Mouse (Mus musculus): ENCODE measurements around the gene Dgcr8. TPM values are rescaled to one million over a fixed set of nuclear protein-coding genes. Genes with fewer than 3 reads are reported as not detected.

Dgcr8 gene
- polyA plus RNA-seq, 1 experiment from 2014 or later = 36.3 TPM

DNA sequence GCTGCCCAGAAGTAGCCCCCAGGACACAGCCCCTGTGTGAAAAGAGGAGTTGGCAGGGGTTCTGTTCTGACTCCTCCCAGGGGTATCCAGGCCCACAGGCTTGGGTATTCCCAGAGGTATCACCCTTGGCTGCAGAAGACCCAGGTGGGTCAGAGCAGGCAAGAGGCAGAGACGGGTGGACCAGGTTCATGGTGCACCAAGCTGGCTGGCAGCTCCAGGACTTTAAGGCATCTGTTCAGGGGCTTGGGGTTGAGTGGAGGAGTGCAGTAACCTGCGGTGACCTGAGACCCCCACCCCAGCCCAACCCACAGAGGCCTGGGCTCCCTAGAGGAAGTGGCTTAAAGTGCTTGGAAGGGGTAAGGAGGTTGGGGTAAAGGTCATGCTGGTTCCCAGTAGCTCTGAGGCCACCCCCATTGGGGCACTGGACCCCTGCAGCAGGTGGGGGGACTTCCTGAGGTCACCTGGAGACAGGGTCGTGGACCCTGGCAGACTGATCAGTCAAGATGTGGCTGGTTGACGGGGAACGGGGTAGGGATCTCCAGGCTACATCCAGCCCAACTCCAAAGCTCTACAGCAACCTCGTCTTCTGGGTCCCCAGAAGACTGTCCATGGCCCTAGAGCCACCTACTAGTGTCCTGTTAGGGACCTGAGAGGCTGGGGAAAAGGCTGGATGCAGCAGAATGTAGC is 68.0 kb downstream of the Dgcr8 start:
- no peak for ATAC-seq (ENCODE audit: low FRiP score)

GRCm38 (mm10) chr16:18220001-18220400 is 69.0 kb downstream of the Dgcr8 start:
- Histone ChIP-seq H3K36me3 (ENCODE audit: control insufficient read depth, insufficient read depth, low read length) (0 out of 2 replicates have a peak, but pooled peaks cover 6% of the 10 kb centered on the region), H3K27me3 (ENCODE audit: control insufficient read depth, insufficient read depth, low read length) (no peaks in the 10 kb centered on the region), H3K9me3 (ENCODE audit: control insufficient read depth, low read length) (no peaks in the 10 kb centered on the region), H3K27ac (ENCODE audit: low read depth, low read length) (no peak overlapping the region), H3K4me3 (ENCODE audit: low read depth, low read length) (no peak overlapping the region), H3K4me1 (replicated peaks; ENCODE audit: control insufficient read depth, insufficient read depth, low read length) (peaks cover 7% of the 10 kb centered on the region; the same call in 1 of the 2 replicates), H3K4me2 (replicated peaks; ENCODE audit: low read depth, low read length) (no peak overlapping the region), H3K9ac (ENCODE audit: low read depth, low read length) (peak overlapping the region; percentile 16; the same call in 1 of the 2 replicates)
- WGBS = 57% methylated on average over 8 of the region's 8 CpGs
- peak; percentile 47; the same call in 1 of the 2 replicates for ATAC-seq (ENCODE audit: low FRiP score)
- no peak for DNase-seq (ENCODE audit: low spot score)

More for the DNA sequence above, 68.0 kb downstream of the Dgcr8 start:
- H3K4me3 ChIP-seq (ENCODE audit: low read depth, low read length) = no peak overlapping the region
- no peak overlapping the region for H3K27ac ChIP-seq (ENCODE audit: low read depth, low read length)
- H3K4me2 ChIP-seq (replicated peaks; ENCODE audit: low read depth, low read length) = no peak overlapping the region
- peaks cover 7% of the 10 kb centered on the region; the same call in 1 of the 2 replicates for H3K4me1 ChIP-seq (replicated peaks; ENCODE audit: control insufficient read depth, insufficient read depth, low read length)
- WGBS = 89% methylated on average over 6 of the region's 6 CpGs
- no peaks in the 10 kb centered on the region for H3K27me3 ChIP-seq (ENCODE audit: control insufficient read depth, insufficient read depth, low read length)
- no peak for DNase-seq (ENCODE audit: low spot score)
- H3K9me3 ChIP-seq (ENCODE audit: control insufficient read depth, low read length) = no peaks in the 10 kb centered on the region
- 0 out of 2 replicates have a peak, but pooled peaks cover 9% of the 10 kb centered on the region for H3K36me3 ChIP-seq (ENCODE audit: control insufficient read depth, insufficient read depth, low read length)
- H3K9ac ChIP-seq (ENCODE audit: low read depth, low read length) = no peak overlapping the region

DNA sequence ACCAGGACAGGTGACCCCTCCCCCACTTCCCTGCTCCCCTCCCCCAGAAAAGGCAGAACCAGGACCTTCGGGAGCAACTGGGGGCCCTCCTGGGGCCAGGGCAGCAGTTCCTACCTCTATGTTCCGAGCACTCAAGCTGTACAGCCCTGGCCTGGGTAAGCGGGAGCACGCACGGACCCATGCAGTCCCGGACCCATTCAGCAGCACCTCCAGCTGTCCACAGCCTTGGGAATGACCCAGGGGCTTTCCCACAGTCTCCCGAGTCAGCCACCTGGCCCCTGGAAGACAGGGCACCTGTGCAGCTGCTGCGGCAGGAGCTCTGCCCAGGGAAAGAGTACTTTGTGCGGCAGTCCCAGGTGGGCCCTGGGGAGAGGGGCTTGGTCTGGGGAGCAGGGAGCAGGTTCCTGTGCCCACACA is 70.5 kb downstream of the Dgcr8 start:
- Histone ChIP-seq H3K27me3 (ENCODE audit: control insufficient read depth, insufficient read depth, low read length) (no peaks in the 10 kb centered on the region), H3K9ac (ENCODE audit: low read depth, low read length) (no peak overlapping the region), H3K36me3 (ENCODE audit: control insufficient read depth, insufficient read depth, low read length) (0 out of 2 replicates have a peak, but pooled peaks cover 2% of the 10 kb centered on the region), H3K4me3 (ENCODE audit: low read depth, low read length) (no peak overlapping the region), H3K9me3 (ENCODE audit: control insufficient read depth, low read length) (no peaks in the 10 kb centered on the region), H3K27ac (ENCODE audit: low read depth, low read length) (no peak overlapping the region), H3K4me1 (replicated peaks; ENCODE audit: control insufficient read depth, insufficient read depth, low read length) (peaks cover 16% of the 10 kb centered on the region), H3K4me2 (replicated peaks; ENCODE audit: low read depth, low read length) (no peak overlapping the region)
- DNase-seq (ENCODE audit: low spot score) = no peak
- WGBS = 79% methylated on average over 9 of the region's 9 CpGs
- no peak for ATAC-seq (ENCODE audit: low FRiP score)

GRCm38 (mm10) chr16:18217579-18217978 is 71.5 kb downstream of the Dgcr8 start, which contains the start of gene Ccdc188:
TSS of gene Ccdc188 (plus strand) at chr16:18217879.
- DNase-seq (ENCODE audit: low spot score) (no peak), ATAC-seq (ENCODE audit: low FRiP score) (no peak)
- Histone ChIP-seq H3K9me3 (ENCODE audit: control insufficient read depth, low read length) (no peaks in the 10 kb centered on the region), H3K36me3 (ENCODE audit: control insufficient read depth, insufficient read depth, low read length) (0 out of 2 replicates have a peak, but pooled peaks cover under 1% of the 10 kb centered on the region), H3K4me1 (replicated peaks; ENCODE audit: control insufficient read depth, insufficient read depth, low read length) (peaks cover 23% of the 10 kb centered on the region), H3K27ac (ENCODE audit: low read depth, low read length) (no peak within 1 kb of the TSS), H3K9ac (ENCODE audit: low read depth, low read length) (no peak within 1 kb of the TSS), H3K4me3 (ENCODE audit: low read depth, low read length) (no peak within 1 kb of the TSS), H3K4me2 (replicated peaks; ENCODE audit: low read depth, low read length) (no peak within 1 kb of the TSS), H3K27me3 (ENCODE audit: control insufficient read depth, insufficient read depth, low read length) (no peaks in the 10 kb centered on the region)
- 90% methylated on average over 4 of the region's 4 CpGs for whole genome bisulfite sequencing

- H3K9ac ChIP-seq (ENCODE audit: low read depth, low read length) = 0 out of 2 replicates have a peak overlapping the region, but pooled peaks have one; percentile 12
- DNase-seq (ENCODE audit: low spot score) (no peak), ATAC-seq (ENCODE audit: low FRiP score) (no peak)
- H3K36me3 ChIP-seq (ENCODE audit: control insufficient read depth, insufficient read depth, low read length) = no peaks in the 10 kb centered on the region
- no peaks in the 10 kb centered on the region for H3K9me3 ChIP-seq (ENCODE audit: control insufficient read depth, low read length)
- no peaks in the 10 kb centered on the region for H3K27me3 ChIP-seq (ENCODE audit: control insufficient read depth, insufficient read depth, low read length)
- peak overlapping the region; percentile 69; the same call in 1 of the 2 replicates for H3K27ac ChIP-seq (ENCODE audit: low read depth, low read length)
- H3K4me2 ChIP-seq (replicated peaks; ENCODE audit: low read depth, low read length) = peak overlapping the region; percentile 38
- peak overlapping the region; percentile 16; the same call in 1 of the 2 replicates for H3K4me3 ChIP-seq (ENCODE audit: low read depth, low read length)
- WGBS = 78% methylated on average over 7 of the region's 7 CpGs
- H3K4me1 ChIP-seq (replicated peaks; ENCODE audit: control insufficient read depth, insufficient read depth, low read length) = peaks cover 18% of the 10 kb centered on the region
Measured at GRCm38 (mm10) chr16:18214858-18215257, 74.2 kb downstream of the Dgcr8 start.

- Histone ChIP-seq H3K36me3 (ENCODE audit: control insufficient read depth, insufficient read depth, low read length) (no peaks in the 10 kb centered on the region), H3K4me2 (replicated peaks; ENCODE audit: low read depth, low read length) (peak overlapping the region; percentile 38), H3K9me3 (ENCODE audit: control insufficient read depth, low read length) (no peaks in the 10 kb centered on the region), H3K27ac (ENCODE audit: low read depth, low read length) (peak overlapping the region; percentile 69), H3K4me3 (ENCODE audit: low read depth, low read length) (peak overlapping the region; percentile 16), H3K4me1 (replicated peaks; ENCODE audit: control insufficient read depth, insufficient read depth, low read length) (peaks cover 16% of the 10 kb centered on the region), H3K27me3 (ENCODE audit: control insufficient read depth, insufficient read depth, low read length) (no peaks in the 10 kb centered on the region), H3K9ac (ENCODE audit: low read depth, low read length) (peak overlapping the region; percentile 42; the same call in 1 of the 2 replicates)
- peak; percentile 94 for ATAC-seq (ENCODE audit: low FRiP score)
- WGBS = 25% methylated on average over 6 of the region's 6 CpGs
- peak; percentile 97 for DNase-seq (ENCODE audit: low spot score)
Measured at GRCm38 (mm10) chr16:18213689-18214088, 75.4 kb downstream of the Dgcr8 start.

DNA sequence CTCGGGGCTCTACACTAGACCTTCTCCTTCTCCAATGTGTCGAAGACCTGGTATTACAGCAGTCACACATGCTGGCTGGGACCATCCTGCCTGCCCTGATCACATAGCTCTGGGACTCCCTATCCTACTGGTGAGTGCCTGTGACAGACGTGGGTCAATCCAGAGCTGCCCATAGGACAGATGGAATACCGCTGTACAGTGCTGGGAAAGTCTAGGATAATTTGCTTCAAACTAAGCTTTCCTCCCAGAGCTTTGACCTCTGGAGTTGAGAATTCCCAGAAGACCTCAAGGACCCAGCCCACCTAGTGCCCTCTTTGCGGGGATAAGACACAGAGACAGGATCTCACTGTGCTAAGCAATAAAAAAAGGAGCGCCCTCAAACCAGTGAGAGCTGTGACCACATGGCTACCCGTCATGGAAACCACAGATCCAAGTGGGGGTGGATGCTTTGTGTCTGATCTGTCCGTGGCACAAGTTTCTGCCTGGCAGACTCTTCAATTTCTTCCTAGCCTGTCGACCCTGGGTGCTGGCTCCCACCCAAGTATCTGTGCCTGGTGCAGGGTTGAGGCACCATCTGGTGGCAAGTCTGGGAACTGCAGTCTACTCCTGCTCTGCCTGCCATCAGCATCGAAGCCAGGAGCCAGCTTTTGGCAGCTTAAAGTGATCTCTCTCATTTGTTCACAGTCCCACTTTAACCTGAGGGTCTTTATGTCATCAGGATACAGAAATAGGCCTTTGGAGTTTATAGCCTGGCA is 77.5 kb downstream of the Dgcr8 start:
- no peaks in the 10 kb centered on the region for H3K27me3 ChIP-seq (ENCODE audit: control insufficient read depth, insufficient read depth, low read length)
- H3K4me3 ChIP-seq (ENCODE audit: low read depth, low read length) = no peak overlapping the region
- ATAC-seq (ENCODE audit: low FRiP score) (no peak), DNase-seq (ENCODE audit: low spot score) (peak; percentile 93)
- WGBS = 46% methylated on average over 10 of the region's 10 CpGs
- no peak overlapping the region for H3K27ac ChIP-seq (ENCODE audit: low read depth, low read length)
- no peak overlapping the region for H3K9ac ChIP-seq (ENCODE audit: low read depth, low read length)
- peaks cover 16% of the 10 kb centered on the region for H3K4me1 ChIP-seq (replicated peaks; ENCODE audit: control insufficient read depth, insufficient read depth, low read length)
- no peak overlapping the region for H3K4me2 ChIP-seq (replicated peaks; ENCODE audit: low read depth, low read length)
- H3K36me3 ChIP-seq (ENCODE audit: control insufficient read depth, insufficient read depth, low read length) = no peaks in the 10 kb centered on the region
- H3K9me3 ChIP-seq (ENCODE audit: control insufficient read depth, low read length) = no peaks in the 10 kb centered on the region

DNA sequence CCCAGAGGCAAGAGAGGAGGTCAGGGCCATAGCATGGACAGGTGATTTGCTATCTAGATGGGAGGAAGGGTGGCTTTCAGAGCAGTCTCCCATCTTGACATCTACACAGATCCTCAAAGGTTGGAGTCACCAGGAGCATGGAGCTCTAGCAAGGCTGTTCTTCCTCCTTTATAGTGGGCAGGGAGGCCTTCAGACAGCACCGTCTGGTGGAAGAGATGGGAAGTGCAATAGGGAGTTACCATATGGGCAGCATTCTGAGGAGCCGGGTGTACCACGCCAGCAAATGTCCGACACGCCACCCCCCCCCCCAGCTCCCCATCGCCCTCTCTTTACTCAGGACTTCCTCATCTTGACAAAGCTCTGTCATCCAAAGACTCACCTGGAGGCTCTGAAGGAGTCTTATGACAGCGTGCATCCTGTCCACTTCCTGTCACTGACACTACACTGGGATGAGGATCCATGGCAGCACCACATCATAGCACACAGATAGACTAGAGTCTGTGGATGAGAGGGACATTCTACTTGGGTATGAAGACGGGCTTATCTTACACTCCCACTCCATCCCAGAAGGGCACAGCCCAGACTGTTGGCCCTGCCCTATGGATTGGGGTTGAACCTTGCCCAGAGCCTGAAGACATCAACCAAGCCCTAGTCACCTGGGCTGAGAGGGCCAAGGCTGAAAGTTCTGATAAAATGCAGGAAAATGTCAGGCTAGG is 78.2 kb downstream of the Dgcr8 start:
- ATAC-seq (ENCODE audit: low FRiP score) = no peak
- Histone ChIP-seq H3K9ac (ENCODE audit: low read depth, low read length) (no peak overlapping the region), H3K27ac (ENCODE audit: low read depth, low read length) (no peak overlapping the region), H3K9me3 (ENCODE audit: control insufficient read depth, low read length) (no peaks in the 10 kb centered on the region), H3K4me3 (ENCODE audit: low read depth, low read length) (no peak overlapping the region), H3K27me3 (ENCODE audit: control insufficient read depth, insufficient read depth, low read length) (no peaks in the 10 kb centered on the region), H3K4me2 (replicated peaks; ENCODE audit: low read depth, low read length) (no peak overlapping the region), H3K4me1 (replicated peaks; ENCODE audit: control insufficient read depth, insufficient read depth, low read length) (peaks cover 16% of the 10 kb centered on the region), H3K36me3 (ENCODE audit: control insufficient read depth, insufficient read depth, low read length) (no peaks in the 10 kb centered on the region)
- peak; percentile 79 for DNase-seq (ENCODE audit: low spot score)
- WGBS = 24% methylated on average over 8 of the region's 8 CpGs
